Mouse (Mus musculus) T-helper 17 cell (primary cell): Measurements from ENCODE around the gene Klra7.
"Not testable (repeated sequence)": the region's sequence is repeated elsewhere in the genome, so short reads cannot be mapped to it uniquely, and the experiment has no call there.

Experiments
- in situ Hi-C, 2 experiments: fragments of 300-600 bp; cut with MboI, MseI; formaldehyde crosslinking; loops; 1 replicate in 1 of 2; 2 replicates in 1 of 2; pipeline ENCODE4 v1.15.1; 2025; ENCODE audit warnings: high pct_unique_total_duplicates in 2 of 2

Klra7 gene

GRCm38 (mm10) chr6:130233222-130233621, at the start of gene Klra7:
Gene Klra7, minus strand, starts transcription at chr6:130233322.
- in situ Hi-C loops = no loop called here

GRCm38 (mm10) chr6:130281828-130282227, 48.7 kb upstream of the Klra7 start, which contains the start of gene Klra10:
Gene Klra10, minus strand, starts transcription at chr6:130281928.
- in situ Hi-C loops = not testable (repeated sequence)

GRCm38 (mm10) chr6:130255326-130255725, 22.2 kb upstream of the Klra7 start:
- in situ Hi-C loops = no loop called here

GRCm38 (mm10) chr6:130237536-130237935, 4.4 kb upstream of the Klra7 start:
- in situ Hi-C loops = no loop called here

- in situ Hi-C loops = no loop called here
These were observed 3.5 kb upstream of the Klra7 start for GRCm38 (mm10) chr6:130236635-130237034.

- in situ Hi-C loops = not testable (repeated sequence)
These were observed 35.7 kb downstream of the Klra7 start for GRCm38 (mm10) chr6:130197453-130197852.

GRCm38 (mm10) chr6:130193012-130193411, 40.1 kb downstream of the Klra7 start, which contains the start of gene Klra9:
Gene Klra9, minus strand, starts transcription at chr6:130193112.
- in situ Hi-C loops = not testable (repeated sequence)
